Mouse (Mus musculus) midbrain, embryonic 10.5 days (tissue): ENCODE measurements around the gene Gc. TPM values are rescaled to one million over a fixed set of nuclear protein-coding genes. Genes with fewer than 3 reads are reported as not detected.

ENCODE experiments used
- DNase-seq: peaks from one replicate; pipeline ENCODE4 v3.0.0-alpha.2; 2017; ENCODE audit warnings: low spot score
- H3K27ac ChIP-seq: fragments of 300-500 bp; sonication (generic); replicated peaks from 2 replicates; pipeline ENCODE4 v1.5.1; 2016; ENCODE audit warnings: mild to moderate bottlenecking
- H3K27me3 ChIP-seq: fragments of 300-500 bp; sonication (generic); 2 replicates; pipeline ENCODE4 v1.6.1; 2016; ENCODE audit warnings: low read depth, mild to moderate bottlenecking; ENCODE audit not compliant: poor library complexity, severe bottlenecking
- H3K36me3 ChIP-seq: fragments of 300-500 bp; sonication (generic); 2 replicates; pipeline ENCODE4 v1.6.1; 2016; ENCODE audit warnings: mild to moderate bottlenecking, moderate library complexity
- H3K4me1 ChIP-seq: fragments of 300-500 bp; sonication (generic); 2 replicates; pipeline ENCODE4 v1.6.1; 2016
- H3K4me3 ChIP-seq: fragments of 300-500 bp; sonication (generic); 2 replicates; pipeline ENCODE4 v1.5.1; 2016; ENCODE audit warnings: mild to moderate bottlenecking, moderate library complexity
- H3K9me3 ChIP-seq: fragments of 300-500 bp; sonication (generic); replicated peaks from 2 replicates; pipeline ENCODE4 v1.6.1; 2016; ENCODE audit warnings: mild to moderate bottlenecking
- WGBS: fragments of 180-500 bp; shearing (Covaris S2); methylation state at CpG from one replicate; pipeline ENCODE4 v1.1.7; 2016; 5-methylcytosine and 5-hydroxymethylcytosine counted together
- polyA plus RNA-seq: library from polyadenylated mRNA; unstranded; fragments of >200 nt; fragmentation: Nextera tagmentation; extraction: Ambion mirVana; gene quantifications from 2 replicates; pipeline ENCODE4 v1.2.1, GENCODE M21; 2016

The Gc gene
- polyA plus RNA-seq = not detected in 2 replicates

GRCm38 (mm10) chr5:89457554-89458062 is at the start of gene Gc:
Gene Gc, minus strand, starts transcription at chr5:89457898.
- WGBS = 82% methylated on average over 5 of the region's 5 CpGs
- no peaks in the 10 kb centered on the region for H3K36me3 ChIP-seq
- H3K27me3 ChIP-seq = no peaks in the 10 kb centered on the region
- H3K9me3 ChIP-seq = no peaks in the 10 kb centered on the region
- H3K4me1 ChIP-seq = no peaks in the 10 kb centered on the region
- H3K4me3 ChIP-seq = no peak within 1 kb of the TSS
- no peak for DNase-seq
- no peak within 1 kb of the TSS for H3K27ac ChIP-seq

- no peak overlapping the region for H3K4me3 ChIP-seq
- H3K36me3 ChIP-seq = no peaks in the 10 kb centered on the region
- H3K27ac ChIP-seq = no peak overlapping the region
- DNase-seq = no peak
- no peaks in the 10 kb centered on the region for H3K4me1 ChIP-seq
- no peaks in the 10 kb centered on the region for H3K27me3 ChIP-seq
- H3K9me3 ChIP-seq = no peaks in the 10 kb centered on the region
- 65% methylated on average over 6 of the region's 6 CpGs for WGBS
These were observed 42.5 kb upstream of the Gc start for GRCm38 (mm10) chr5:89500182-89500581.

GRCm38 (mm10) chr5:89492560-89492959 is 34.9 kb upstream of the Gc start:
- no peaks in the 10 kb centered on the region for H3K27me3 ChIP-seq
- H3K9me3 ChIP-seq = no peaks in the 10 kb centered on the region
- H3K36me3 ChIP-seq = no peaks in the 10 kb centered on the region
- no peak overlapping the region for H3K4me3 ChIP-seq
- H3K4me1 ChIP-seq = no peaks in the 10 kb centered on the region
- no peak for DNase-seq
- H3K27ac ChIP-seq = no peak overlapping the region
- 90% methylated on average over 1 of the region's 1 CpGs for WGBS

- WGBS = 80% methylated on average over 4 of the region's 4 CpGs
- Histone ChIP-seq H3K4me1 (no peaks in the 10 kb centered on the region), H3K9me3 (no peaks in the 10 kb centered on the region), H3K36me3 (no peaks in the 10 kb centered on the region), H3K27ac (no peak overlapping the region), H3K4me3 (no peak overlapping the region), H3K27me3 (no peaks in the 10 kb centered on the region)
- no peak for DNase-seq
These were observed 12.8 kb upstream of the Gc start for GRCm38 (mm10) chr5:89470483-89470882.

- no peaks in the 10 kb centered on the region for H3K36me3 ChIP-seq
- H3K4me3 ChIP-seq = no peak overlapping the region
- H3K27ac ChIP-seq = no peak overlapping the region
- DNase-seq = no peak
- no peaks in the 10 kb centered on the region for H3K9me3 ChIP-seq
- no peaks in the 10 kb centered on the region for H3K4me1 ChIP-seq
- 85% methylated on average over 2 of the region's 2 CpGs for WGBS
- H3K27me3 ChIP-seq = no peaks in the 10 kb centered on the region
These were observed 10.2 kb upstream of the Gc start for GRCm38 (mm10) chr5:89467886-89468285.

GRCm38 (mm10) chr5:89467045-89467444 is 9.3 kb upstream of the Gc start:
- no peak for DNase-seq
- Histone ChIP-seq H3K36me3 (no peaks in the 10 kb centered on the region), H3K27ac (no peak overlapping the region), H3K4me3 (no peak overlapping the region), H3K27me3 (no peaks in the 10 kb centered on the region), H3K4me1 (no peaks in the 10 kb centered on the region), H3K9me3 (no peaks in the 10 kb centered on the region)
- 89% methylated on average over 1 of the region's 1 CpGs for WGBS

- Histone ChIP-seq H3K36me3 (no peaks in the 10 kb centered on the region), H3K27me3 (no peaks in the 10 kb centered on the region), H3K9me3 (no peaks in the 10 kb centered on the region), H3K4me3 (no peak overlapping the region), H3K27ac (no peak overlapping the region), H3K4me1 (no peaks in the 10 kb centered on the region)
- no peak for DNase-seq
These were observed 8.6 kb upstream of the Gc start for GRCm38 (mm10) chr5:89466275-89466674.

GRCm38 (mm10) chr5:89461817-89462216 is 4.1 kb upstream of the Gc start:
- no peak overlapping the region for H3K4me3 ChIP-seq
- no peak overlapping the region for H3K27ac ChIP-seq
- DNase-seq = no peak
- WGBS = 82% methylated on average over 4 of the region's 4 CpGs
- H3K4me1 ChIP-seq = no peaks in the 10 kb centered on the region
- H3K36me3 ChIP-seq = no peaks in the 10 kb centered on the region
- no peaks in the 10 kb centered on the region for H3K27me3 ChIP-seq
- H3K9me3 ChIP-seq = no peaks in the 10 kb centered on the region

GRCm38 (mm10) chr5:89459591-89459990 is 1.9 kb upstream of the Gc start:
- H3K4me1 ChIP-seq = no peaks in the 10 kb centered on the region
- DNase-seq = no peak
- H3K9me3 ChIP-seq = no peaks in the 10 kb centered on the region
- no peaks in the 10 kb centered on the region for H3K36me3 ChIP-seq
- no peak overlapping the region for H3K4me3 ChIP-seq
- H3K27me3 ChIP-seq = no peaks in the 10 kb centered on the region
- H3K27ac ChIP-seq = no peak overlapping the region

- no peaks in the 10 kb centered on the region for H3K9me3 ChIP-seq
- 84% methylated on average over 2 of the region's 2 CpGs for WGBS
- H3K27ac ChIP-seq = no peak overlapping the region
- H3K36me3 ChIP-seq = no peaks in the 10 kb centered on the region
- no peak overlapping the region for H3K4me3 ChIP-seq
- H3K27me3 ChIP-seq = no peaks in the 10 kb centered on the region
- DNase-seq = no peak
- no peaks in the 10 kb centered on the region for H3K4me1 ChIP-seq
These were observed 1.3 kb upstream of the Gc start for GRCm38 (mm10) chr5:89458987-89459386.

GRCm38 (mm10) chr5:89455526-89455925 is 2.2 kb downstream of the Gc start:
- no peaks in the 10 kb centered on the region for H3K36me3 ChIP-seq
- WGBS = 47% methylated on average over 8 of the region's 8 CpGs
- no peak overlapping the region for H3K4me3 ChIP-seq
- no peaks in the 10 kb centered on the region for H3K27me3 ChIP-seq
- H3K9me3 ChIP-seq = no peaks in the 10 kb centered on the region
- H3K27ac ChIP-seq = no peak overlapping the region
- peak; percentile 55 for DNase-seq
- H3K4me1 ChIP-seq = no peaks in the 10 kb centered on the region

- no peak for DNase-seq
- H3K4me3 ChIP-seq = no peak overlapping the region
- H3K9me3 ChIP-seq = no peaks in the 10 kb centered on the region
- no peaks in the 10 kb centered on the region for H3K36me3 ChIP-seq
- no peaks in the 10 kb centered on the region for H3K4me1 ChIP-seq
- no peaks in the 10 kb centered on the region for H3K27me3 ChIP-seq
- no peak overlapping the region for H3K27ac ChIP-seq
These were observed 6.9 kb downstream of the Gc start for GRCm38 (mm10) chr5:89450798-89451197.

- no peaks in the 10 kb centered on the region for H3K9me3 ChIP-seq
- no peak for DNase-seq
- 92% methylated on average over 9 of the region's 9 CpGs for WGBS
- no peaks in the 10 kb centered on the region for H3K27me3 ChIP-seq
- no peak overlapping the region for H3K4me3 ChIP-seq
- no peaks in the 10 kb centered on the region for H3K4me1 ChIP-seq
- no peak overlapping the region for H3K27ac ChIP-seq
- H3K36me3 ChIP-seq = no peaks in the 10 kb centered on the region
These were observed 8.4 kb downstream of the Gc start for GRCm38 (mm10) chr5:89449325-89449724.

- DNase-seq = no peak
- H3K9me3 ChIP-seq = no peaks in the 10 kb centered on the region
- 77% methylated on average over 7 of the region's 7 CpGs for WGBS
- no peaks in the 10 kb centered on the region for H3K4me1 ChIP-seq
- no peak overlapping the region for H3K27ac ChIP-seq
- no peak overlapping the region for H3K4me3 ChIP-seq
- no peaks in the 10 kb centered on the region for H3K27me3 ChIP-seq
- H3K36me3 ChIP-seq = no peaks in the 10 kb centered on the region
These were observed 9.7 kb downstream of the Gc start for GRCm38 (mm10) chr5:89447978-89448377.
